Mouse (Mus musculus): Measurements from ENCODE around the gene Hhat. TPM values are rescaled to one million over a fixed set of nuclear protein-coding genes. Genes with fewer than 3 reads are reported as not detected.

Gene Hhat
- total and polyA plus RNA-seq, 3 experiments: 0.21 to 1.2 (median 1.1) TPM

GRCm38 (mm10) chr1:192798212-192799164 is 27.5 kb upstream of the Hhat start:
- Histone ChIP-seq H3K4me3 (replicated peaks in 1 of 3; ENCODE audit: low read depth in 2 of 3, low read length in 2 of 3, poor library complexity in 1 of 3) (no peak overlapping the region), H3K9ac (ENCODE audit: insufficient read depth, low read depth) (no peak overlapping the region), H3K27me3 (replicated peaks) (no peaks in the 10 kb centered on the region), H3K4me1 (ENCODE audit: control insufficient read depth in 1 of 2, insufficient read depth in 2 of 2) (0 out of 4 replicates have a peak, but pooled peaks cover 0 to 5% of the 10 kb centered on the region in 2 experiments), H3K36me3 (replicated peaks in 1 of 2; ENCODE audit: control insufficient read depth in 1 of 2, insufficient read depth in 1 of 2, low read length in 1 of 2) (no peaks in the 10 kb centered on the region), H3K79me2 (replicated peaks; ENCODE audit: control insufficient read depth, extremely low read depth, insufficient read depth, poor library complexity, severe bottlenecking) (no peaks in the 10 kb centered on the region), H3K27ac (ENCODE audit: insufficient read depth, low read depth) (no peak overlapping the region), H3K4me2 (ENCODE audit: insufficient read depth, low read depth, poor library complexity, severe bottlenecking) (no peak overlapping the region), H3K9me3 (replicated peaks; ENCODE audit: low read length) (peaks cover 2% of the 10 kb centered on the region)
- no peak for TF ChIP-seq CHD1 (IDR thresholded peaks at IDR 0.05; ENCODE audit: low read depth, low read length)
- TF ChIP-seq KAT2A (IDR thresholded peaks at IDR 0.05; ENCODE audit: insufficient replicate concordance, low read length): no peak
- no peak for TF ChIP-seq USF1 (IDR thresholded peaks at IDR 0.05; ENCODE audit: low read depth, low read length)
- no peak for TF ChIP-seq NRF1 (IDR thresholded peaks at IDR 0.05; ENCODE audit: low read depth, low read length)
- TF ChIP-seq GABPA (IDR thresholded peaks at IDR 0.05; ENCODE audit: insufficient replicate concordance, low read depth, low read length): no peak
- no peak for TF ChIP-seq EP300 (IDR thresholded peaks at IDR 0.05; ENCODE audit: low read length)
- TF ChIP-seq POLR2A (IDR thresholded peaks at IDR 0.05; ENCODE audit: low read depth, low read length): no peak
- TF ChIP-seq POLR2AphosphoS2 (IDR thresholded peaks at IDR 0.05; ENCODE audit: low read depth, low read length): no peak
- no peak for TF ChIP-seq MEF2A (IDR thresholded peaks at IDR 0.05; ENCODE audit: borderline replicate concordance, low read depth, low read length)
- no peak for TF ChIP-seq MAX (IDR thresholded peaks at IDR 0.05; ENCODE audit: low read length)
- no peak for TF ChIP-seq CHD2 (IDR thresholded peaks at IDR 0.05; ENCODE audit: low read length)
- no peak for TF ChIP-seq SMC3 (IDR thresholded peaks at IDR 0.05; ENCODE audit: low read depth, low read length)
- no peak for TF ChIP-seq CTCF (conservative IDR thresholded peaks at IDR 0.05 in 1 of 2, IDR thresholded peaks at IDR 0.05 in 1 of 2; ENCODE audit: low read depth in 2 of 2, low read length in 2 of 2)
- TF ChIP-seq MXI1 (IDR thresholded peaks at IDR 0.05; ENCODE audit: low read depth, low read length): no peak
- DNase-seq (ENCODE audit: extremely low read depth): no peak
- in situ Hi-C loops (cut with MboI; ENCODE audit: low pct_ligation_motif_present, low pct_unique_long_range_greater_than_20kb, low sequenced_read_pairs) (no loop called here), dilution Hi-C loops (cut with MboI; ENCODE audit: extremely low pct_ligation_motif_present, extremely low pct_unique_long_range_greater_than_20kb, low sequenced_read_pairs) (no loop called here)

GRCm38 (mm10) chr1:192797011-192797274 is 25.9 kb upstream of the Hhat start:
- no peaks in the 10 kb centered on the region for H3K36me3 ChIP-seq (replicated peaks in 1 of 2; ENCODE audit: control insufficient read depth in 1 of 2, insufficient read depth in 1 of 2, low read length in 1 of 2)
- in situ Hi-C loops (cut with MboI; ENCODE audit: low pct_ligation_motif_present, low pct_unique_long_range_greater_than_20kb, low sequenced_read_pairs): no loop called here
- no peaks in the 10 kb centered on the region for H3K79me2 ChIP-seq (replicated peaks; ENCODE audit: control insufficient read depth, extremely low read depth, insufficient read depth, poor library complexity, severe bottlenecking)
- H3K9ac ChIP-seq (ENCODE audit: insufficient read depth, low read depth): no peak overlapping the region
- peaks cover 2% of the 10 kb centered on the region for H3K9me3 ChIP-seq (replicated peaks; ENCODE audit: low read length)
- H3K4me2 ChIP-seq (ENCODE audit: insufficient read depth, low read depth, poor library complexity, severe bottlenecking): no peak overlapping the region
- peaks cover 0 to 9% of the 10 kb centered on the region in 2 experiments; a peak in 2 of 4 replicates for H3K4me1 ChIP-seq (ENCODE audit: control insufficient read depth in 1 of 2, insufficient read depth in 2 of 2)
- dilution Hi-C loops (cut with MboI; ENCODE audit: extremely low pct_ligation_motif_present, extremely low pct_unique_long_range_greater_than_20kb, low sequenced_read_pairs): no loop called here
- no peak for DNase-seq (ENCODE audit: extremely low read depth)
- H3K27me3 ChIP-seq (replicated peaks): no peaks in the 10 kb centered on the region
- TF ChIP-seq CHD1 (IDR thresholded peaks at IDR 0.05; ENCODE audit: low read depth, low read length): no peak
- TF ChIP-seq ZKSCAN1 (IDR thresholded peaks at IDR 0.05; ENCODE audit: borderline replicate concordance, low read depth, low read length): no peak
- no peak for TF ChIP-seq POLR2A (IDR thresholded peaks at IDR 0.05; ENCODE audit: low read depth, low read length)
- TF ChIP-seq NELFE (IDR thresholded peaks at IDR 0.05; ENCODE audit: low read depth, low read length): no peak
- TF ChIP-seq MYC (IDR thresholded peaks at IDR 0.05; ENCODE audit: low read depth, low read length): no peak
- no peak overlapping the region for H3K27ac ChIP-seq (ENCODE audit: insufficient read depth, low read depth)
- no peak overlapping the region for H3K4me3 ChIP-seq (replicated peaks in 1 of 3; ENCODE audit: low read depth in 2 of 3, low read length in 2 of 3, poor library complexity in 1 of 3)
